Mouse (Mus musculus) neural tube, embryonic 11.5 days (tissue): ENCODE data around the gene Slco3a1. TPM values are rescaled to one million over a fixed set of nuclear protein-coding genes. Genes with fewer than 3 reads are reported as not detected.

Experiments
- ATAC-seq: fragments of 200-750 bp; cut with Nextera tagmentation; 2 replicates; pipeline ENCODE4 v1.8.0; 2017; ENCODE audit warnings: moderate number of reproducible peaks, mild to moderate bottlenecking, moderate TSS enrichment, moderate library complexity; ENCODE audit not compliant: insufficient read depth, low FRiP score, low TSS enrichment
- DNase-seq: peaks from one replicate; pipeline ENCODE4 v3.0.0-alpha.2; 2015; ENCODE audit warnings: low spot score
- H3K27ac ChIP-seq: fragments of 300-500 bp; sonication (generic); 2 replicates; pipeline ENCODE4 v1.5.1; 2014; ENCODE audit warnings: low read depth, mild to moderate bottlenecking, low read length
- H3K27me3 ChIP-seq: fragments of 300-500 bp; sonication (generic); 2 replicates; pipeline ENCODE4 v1.6.1; 2014; ENCODE audit warnings: mild to moderate bottlenecking, low read length, mixed read lengths; ENCODE audit not compliant: control insufficient read depth, insufficient read depth
- H3K36me3 ChIP-seq: fragments of 300-500 bp; sonication (generic); 2 replicates; pipeline ENCODE4 v1.6.1; 2014; ENCODE audit warnings: mild to moderate bottlenecking, low read length, moderate library complexity, mixed read lengths; ENCODE audit not compliant: control insufficient read depth, insufficient read depth
- H3K4me1 ChIP-seq: fragments of 300-500 bp; sonication (generic); 2 replicates; pipeline ENCODE4 v1.6.1; 2014; ENCODE audit warnings: low read length, mixed read lengths; ENCODE audit not compliant: control insufficient read depth, insufficient read depth
- H3K4me2 ChIP-seq: fragments of 300-500 bp; sonication (generic); 2 replicates; pipeline ENCODE4 v1.6.1; 2014; ENCODE audit warnings: low read depth, mild to moderate bottlenecking, moderate library complexity
- H3K4me3 ChIP-seq: fragments of 300-500 bp; sonication (generic); 2 replicates; pipeline ENCODE4 v1.5.1; 2014; ENCODE audit warnings: low read depth, low read length
- H3K9ac ChIP-seq: fragments of 300-500 bp; sonication (generic); 2 replicates; pipeline ENCODE4 v1.6.1; 2014; ENCODE audit warnings: mild to moderate bottlenecking, low read length
- H3K9me3 ChIP-seq: fragments of 300-500 bp; sonication (generic); 2 replicates; pipeline ENCODE4 v1.6.1; 2016; ENCODE audit warnings: low read length; ENCODE audit not compliant: control insufficient read depth
- WGBS: fragments of 180-500 bp; shearing (Covaris S2); extraction: QIAGEN DNeasy Blood & Tissue Kit; methylation state at CpG from one replicate; pipeline ENCODE4 v1.1.7; 2014; 5-methylcytosine and 5-hydroxymethylcytosine counted together
- polyA plus RNA-seq: library from polyadenylated mRNA; unstranded; fragments of >200 nt; fragmentation: Nextera tagmentation; extraction: Ambion mirVana; gene quantifications from 2 replicates; pipeline ENCODE4 v1.2.1, GENCODE M21; 2014

Gene Slco3a1
- polyA plus RNA-seq, 1 experiment from 2014 or later = 13.0 TPM

GRCm38 (mm10) chr7:74425941-74426340 lies 128.6 kb downstream of the Slco3a1 start:
- Histone ChIP-seq H3K4me3 (no peak overlapping the region), H3K9me3 (no peaks in the 10 kb centered on the region), H3K4me1 (no peaks in the 10 kb centered on the region), H3K27ac (no peak overlapping the region), H3K9ac (no peak overlapping the region), H3K4me2 (no peak overlapping the region), H3K27me3 (no peaks in the 10 kb centered on the region), H3K36me3 (no peaks in the 10 kb centered on the region)
- 87% methylated on average over 1 of the region's 1 CpGs for WGBS
- DNase-seq (no peak), ATAC-seq (no peak)

- H3K4me2 ChIP-seq = no peak overlapping the region
- DNase-seq (no peak), ATAC-seq (no peak)
- no peak overlapping the region for H3K9ac ChIP-seq
- no peaks in the 10 kb centered on the region for H3K9me3 ChIP-seq
- H3K27ac ChIP-seq = no peak overlapping the region
- no peak overlapping the region for H3K4me3 ChIP-seq
- H3K27me3 ChIP-seq = no peaks in the 10 kb centered on the region
- no peaks in the 10 kb centered on the region for H3K4me1 ChIP-seq
- 68% methylated on average over 9 of the region's 9 CpGs for WGBS
- H3K36me3 ChIP-seq = no peaks in the 10 kb centered on the region
These were observed 130.4 kb downstream of the Slco3a1 start for GRCm38 (mm10) chr7:74423928-74424850.

DNA sequence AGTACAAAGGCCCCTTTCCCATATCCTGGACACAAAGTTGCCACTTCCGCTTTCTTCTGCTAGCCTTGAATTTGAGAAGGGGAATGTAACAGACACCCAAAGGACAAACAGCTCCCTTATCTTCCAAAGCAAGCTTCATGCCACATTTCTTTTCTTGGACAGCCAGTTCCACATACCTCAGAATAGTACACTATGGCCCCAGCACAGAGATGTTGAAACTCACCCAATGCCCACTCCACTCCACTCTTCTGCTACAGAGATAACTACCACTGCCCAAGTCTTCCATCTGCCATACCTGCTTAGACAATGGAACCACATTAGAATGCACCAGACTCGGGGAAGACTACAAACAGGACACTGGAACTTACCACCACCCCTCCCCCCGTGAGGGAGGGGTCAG lies 131.3 kb downstream of the Slco3a1 start:
- ATAC-seq (no peak), DNase-seq (no peak)
- H3K9me3 ChIP-seq = no peaks in the 10 kb centered on the region
- no peak overlapping the region for H3K4me2 ChIP-seq
- no peaks in the 10 kb centered on the region for H3K27me3 ChIP-seq
- H3K27ac ChIP-seq = no peak overlapping the region
- H3K36me3 ChIP-seq = no peaks in the 10 kb centered on the region
- H3K9ac ChIP-seq = no peak overlapping the region
- no peak overlapping the region for H3K4me3 ChIP-seq
- H3K4me1 ChIP-seq = no peaks in the 10 kb centered on the region
- WGBS = 76% methylated on average over 3 of the region's 3 CpGs

GRCm38 (mm10) chr7:74422731-74423130 lies 131.8 kb downstream of the Slco3a1 start:
- H3K4me2 ChIP-seq = no peak overlapping the region
- no peak for ATAC-seq

GRCm38 (mm10) chr7:74422002-74422401 lies 132.6 kb downstream of the Slco3a1 start:
- no peaks in the 10 kb centered on the region for H3K4me1 ChIP-seq
- no peak overlapping the region for H3K4me3 ChIP-seq
- 77% methylated on average over 13 of the region's 13 CpGs for WGBS
- H3K9me3 ChIP-seq = no peaks in the 10 kb centered on the region
- no peak overlapping the region for H3K4me2 ChIP-seq
- no peak overlapping the region for H3K27ac ChIP-seq
- DNase-seq (no peak), ATAC-seq (no peak)
- H3K27me3 ChIP-seq = no peaks in the 10 kb centered on the region
- no peak overlapping the region for H3K9ac ChIP-seq
- no peaks in the 10 kb centered on the region for H3K36me3 ChIP-seq

More at GRCm38 (mm10) chr7:74422731-74423130, 131.8 kb downstream of the Slco3a1 start:
- H3K9ac ChIP-seq = no peak overlapping the region
- no peaks in the 10 kb centered on the region for H3K27me3 ChIP-seq
- no peaks in the 10 kb centered on the region for H3K36me3 ChIP-seq
- H3K4me3 ChIP-seq = no peak overlapping the region
- no peak overlapping the region for H3K27ac ChIP-seq
- no peak for DNase-seq
- no peaks in the 10 kb centered on the region for H3K9me3 ChIP-seq
- H3K4me1 ChIP-seq = no peaks in the 10 kb centered on the region
- 89% methylated on average over 2 of the region's 2 CpGs for WGBS

- WGBS = 84% methylated on average over 2 of the region's 2 CpGs
These were observed 133.0 kb downstream of the Slco3a1 start for GRCm38 (mm10) chr7:74421591-74421990.

DNA sequence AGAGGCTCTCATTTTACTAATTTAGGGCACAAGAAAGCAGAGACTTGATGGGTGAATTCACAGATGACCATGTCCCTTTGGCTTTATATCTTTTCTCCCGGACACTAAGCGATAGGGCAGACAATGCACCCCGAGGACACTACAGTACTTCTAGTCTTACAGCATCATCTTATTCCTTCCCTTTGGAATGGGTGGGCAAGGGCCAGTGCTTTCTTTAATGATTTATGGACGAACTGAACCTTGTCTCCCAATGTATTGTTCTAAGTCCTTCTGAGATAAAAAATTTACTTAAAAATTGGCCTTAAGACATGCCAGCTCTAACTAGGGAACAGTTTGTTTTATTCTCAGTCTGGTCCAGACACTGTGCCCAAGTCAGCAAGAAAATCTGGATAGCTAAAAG lies 134.9 kb downstream of the Slco3a1 start:
- no peaks in the 10 kb centered on the region for H3K4me1 ChIP-seq
- no peaks in the 10 kb centered on the region for H3K27me3 ChIP-seq
- 83% methylated on average over 4 of the region's 4 CpGs for WGBS
- no peaks in the 10 kb centered on the region for H3K36me3 ChIP-seq
- ATAC-seq (no peak), DNase-seq (no peak)
- no peaks in the 10 kb centered on the region for H3K9me3 ChIP-seq
- H3K4me3 ChIP-seq = no peak overlapping the region
- H3K9ac ChIP-seq = no peak overlapping the region
- H3K27ac ChIP-seq = no peak overlapping the region
- no peak overlapping the region for H3K4me2 ChIP-seq

More at GRCm38 (mm10) chr7:74421591-74421990, 133.0 kb downstream of the Slco3a1 start:
- Histone ChIP-seq H3K36me3 (no peaks in the 10 kb centered on the region), H3K4me1 (no peaks in the 10 kb centered on the region), H3K4me3 (no peak overlapping the region), H3K27ac (no peak overlapping the region), H3K9me3 (no peaks in the 10 kb centered on the region), H3K4me2 (no peak overlapping the region), H3K9ac (no peak overlapping the region), H3K27me3 (no peaks in the 10 kb centered on the region)
- no peak for DNase-seq
- no peak for ATAC-seq

GRCm38 (mm10) chr7:74417009-74417408 lies 137.6 kb downstream of the Slco3a1 start:
- no peak for DNase-seq
- no peaks in the 10 kb centered on the region for H3K27me3 ChIP-seq
- no peak overlapping the region for H3K9ac ChIP-seq
- no peak overlapping the region for H3K4me3 ChIP-seq
- H3K27ac ChIP-seq = no peak overlapping the region
- no peaks in the 10 kb centered on the region for H3K9me3 ChIP-seq
- no peak for ATAC-seq
- H3K4me1 ChIP-seq = no peaks in the 10 kb centered on the region
- no peaks in the 10 kb centered on the region for H3K36me3 ChIP-seq
- no peak overlapping the region for H3K4me2 ChIP-seq
- 22% methylated on average over 6 of the region's 6 CpGs for WGBS

DNA sequence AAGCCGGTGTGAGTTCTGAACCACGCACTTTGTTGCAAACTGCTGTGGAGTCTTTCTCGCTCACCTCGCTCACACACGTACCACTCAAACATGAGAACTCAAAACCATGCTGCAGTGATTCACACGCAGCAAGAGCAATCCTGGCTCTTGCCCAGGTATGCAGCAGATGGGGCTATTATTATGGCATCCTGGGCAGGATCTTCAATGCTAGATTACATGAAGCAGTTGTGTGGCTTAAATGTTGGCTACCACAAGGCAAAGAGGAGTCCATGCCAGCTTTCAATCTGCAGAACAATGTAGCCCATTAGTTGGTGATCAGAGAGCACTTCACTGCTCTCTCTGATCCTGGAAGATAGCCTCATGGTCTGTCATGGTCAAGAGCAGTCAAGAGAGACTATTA lies 139.3 kb downstream of the Slco3a1 start:
- Histone ChIP-seq H3K27ac (no peak overlapping the region), H3K4me1 (no peaks in the 10 kb centered on the region), H3K27me3 (no peaks in the 10 kb centered on the region), H3K36me3 (no peaks in the 10 kb centered on the region), H3K9ac (no peak overlapping the region), H3K4me2 (no peak overlapping the region), H3K4me3 (no peak overlapping the region), H3K9me3 (no peaks in the 10 kb centered on the region)
- DNase-seq = no peak
- WGBS = 98% methylated on average over 6 of the region's 6 CpGs
- no peak for ATAC-seq
